Mouse (Mus musculus) liver (tissue): ENCODE results near the gene Tnfsf13.

Experiments
- DNase-seq: peaks from one replicate; pipeline ENCODE4 v3.0.0-alpha.2; 2020; ENCODE audit warnings: mixed read lengths

The Tnfsf13 gene

DNA sequence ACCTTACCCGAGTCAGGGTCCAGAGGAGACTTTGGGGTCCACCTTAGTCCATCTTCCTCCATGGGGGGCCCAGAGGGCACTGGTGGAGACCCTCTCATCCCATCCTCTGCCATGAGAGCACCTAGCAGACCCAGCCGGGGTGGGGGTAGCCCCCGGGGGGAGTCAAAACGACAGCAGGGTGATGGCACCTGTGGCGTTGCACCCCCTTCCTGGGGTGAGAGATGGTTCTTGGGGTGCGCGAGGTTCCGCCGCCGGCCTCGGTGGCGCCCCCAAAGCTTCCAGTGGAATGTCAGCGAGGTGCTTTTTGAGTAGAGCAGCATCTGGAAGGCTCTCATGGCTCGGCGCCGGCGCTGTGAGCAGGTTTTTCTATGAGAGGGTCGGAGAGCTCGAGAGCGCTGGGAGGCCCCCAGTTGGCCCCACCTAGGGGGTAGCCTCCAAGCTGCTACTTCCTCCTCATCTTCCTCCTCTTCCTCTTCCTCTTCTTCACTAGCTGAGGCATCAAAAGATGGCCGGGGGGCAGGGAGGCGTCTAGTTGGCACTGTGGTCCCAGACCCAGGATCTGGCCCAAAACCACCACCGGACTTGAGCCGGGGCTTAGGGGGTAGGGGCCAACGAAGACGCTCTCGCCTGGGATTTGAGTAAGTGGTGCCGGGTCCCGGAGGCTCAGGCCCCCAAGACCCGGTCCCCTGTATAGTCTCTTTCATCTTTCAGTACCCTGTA is 5.3 kb downstream of the Tnfsf13 start:
- DNase-seq: no peak

DNA sequence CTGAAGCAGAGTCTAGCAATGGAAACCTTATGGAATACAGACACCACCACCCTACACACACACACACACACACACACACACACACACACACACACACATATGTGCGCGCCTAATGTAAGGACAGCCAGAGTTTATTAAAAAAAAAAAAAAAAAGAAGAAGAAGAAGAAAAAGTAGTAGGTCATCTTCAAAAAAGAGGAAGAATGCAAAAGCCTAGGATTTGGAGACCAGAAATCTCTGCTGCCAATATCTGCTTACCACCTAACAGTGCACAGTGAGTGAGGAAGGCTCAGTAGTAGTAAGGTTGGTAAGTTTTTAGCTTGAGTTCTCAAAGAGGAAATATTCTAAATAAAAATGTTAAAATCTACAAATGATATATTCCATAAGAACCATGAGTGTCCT is 6.4 kb downstream of the Tnfsf13 start:
- DNase-seq: no peak

DNA sequence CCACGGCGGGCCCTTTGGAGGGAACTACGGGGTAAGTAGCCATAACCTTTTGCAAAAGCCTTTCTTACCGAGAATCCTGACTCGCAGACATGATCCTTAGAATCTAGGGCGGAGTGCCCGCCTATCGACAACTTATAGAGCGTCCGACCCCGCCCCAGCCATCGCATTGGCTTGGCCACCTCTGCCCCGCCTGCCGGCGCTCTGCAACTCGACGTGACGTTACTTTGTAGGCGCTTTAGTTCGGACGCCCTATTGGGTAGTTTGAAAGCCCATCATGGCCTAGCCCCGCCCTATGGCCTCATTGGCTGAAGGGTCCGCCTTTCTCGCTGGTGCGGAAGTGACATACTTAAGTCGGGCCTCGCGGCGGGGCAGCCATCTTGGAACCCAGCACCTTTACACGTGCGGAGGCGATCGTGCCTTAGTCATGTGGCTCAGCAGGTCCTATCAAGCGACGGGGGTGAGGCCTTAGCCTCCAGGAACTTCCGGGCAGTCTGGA is 13.3 kb downstream of the Tnfsf13 start, which contains the start of gene Eif4a1:
TSS of gene Eif4a1 (minus strand) at position 213 of the 496 bp plus-strand sequence.
- peak; percentile 100 for DNase-seq

DNA sequence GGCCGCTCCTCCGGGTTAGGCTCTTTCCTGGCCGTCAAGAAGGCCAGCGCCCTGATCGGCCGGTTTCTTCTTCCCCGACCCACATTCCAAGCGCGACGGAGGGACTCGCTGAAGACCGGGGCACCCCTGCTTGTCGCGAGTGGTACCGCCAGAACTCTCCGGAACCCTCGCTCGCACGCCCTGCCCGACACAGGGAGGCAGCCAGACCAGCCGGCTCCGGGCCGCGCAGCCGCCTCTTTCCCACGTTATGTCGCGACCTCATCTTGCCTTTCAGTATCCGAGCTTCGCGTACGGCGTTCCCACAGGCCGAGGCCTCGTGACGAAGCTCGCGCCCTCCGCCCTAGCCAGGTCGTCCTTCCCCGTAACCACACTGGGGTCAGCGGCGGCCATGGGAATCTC is 13.9 kb downstream of the Tnfsf13 start:
- DNase-seq: peak; percentile 42

DNA sequence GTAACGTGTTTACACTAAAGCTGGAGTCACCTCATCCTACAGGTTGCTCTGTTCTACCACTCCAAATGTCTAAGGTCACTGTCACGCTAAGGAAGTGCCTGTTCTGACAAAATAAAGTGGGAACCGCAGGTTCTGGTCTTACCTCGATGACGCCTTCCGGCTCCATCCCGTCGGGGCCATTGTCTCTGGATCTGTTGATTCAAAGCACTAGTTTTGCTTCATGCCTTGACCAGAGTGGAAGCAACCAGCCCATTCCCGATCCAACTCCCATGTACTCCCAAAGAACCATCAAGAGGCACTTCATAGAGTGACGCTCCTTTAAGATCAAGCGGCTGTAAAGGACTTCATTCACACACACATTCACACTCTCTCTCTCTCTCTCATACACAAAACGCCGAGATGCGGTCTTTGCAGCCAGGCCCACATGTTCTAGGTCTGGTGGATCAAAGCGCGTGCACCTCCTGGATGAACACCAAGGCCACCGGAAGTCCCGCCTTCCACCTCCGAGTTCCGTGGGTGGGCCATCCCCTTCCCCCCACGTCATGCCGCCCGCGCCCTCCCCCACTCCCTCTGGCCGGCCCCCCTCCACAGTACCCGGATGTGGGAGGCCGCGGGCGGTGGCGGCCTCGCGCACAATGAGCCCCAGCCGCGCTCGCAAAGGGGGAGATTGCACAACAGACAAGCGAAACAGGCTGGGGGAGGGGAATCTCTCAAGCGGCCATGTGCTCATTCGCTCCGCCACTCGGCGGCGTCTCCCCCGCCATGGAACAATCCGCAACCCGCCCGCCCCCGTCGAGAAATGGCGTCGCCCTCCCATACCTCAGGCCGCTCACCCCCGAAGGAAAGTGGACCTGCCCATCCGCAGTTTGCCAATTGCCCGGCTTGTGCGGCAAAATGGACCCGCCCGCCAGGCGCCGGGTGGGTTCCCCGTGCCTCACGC is 14.5 kb downstream of the Tnfsf13 start:
- DNase-seq: peak; percentile 94

DNA sequence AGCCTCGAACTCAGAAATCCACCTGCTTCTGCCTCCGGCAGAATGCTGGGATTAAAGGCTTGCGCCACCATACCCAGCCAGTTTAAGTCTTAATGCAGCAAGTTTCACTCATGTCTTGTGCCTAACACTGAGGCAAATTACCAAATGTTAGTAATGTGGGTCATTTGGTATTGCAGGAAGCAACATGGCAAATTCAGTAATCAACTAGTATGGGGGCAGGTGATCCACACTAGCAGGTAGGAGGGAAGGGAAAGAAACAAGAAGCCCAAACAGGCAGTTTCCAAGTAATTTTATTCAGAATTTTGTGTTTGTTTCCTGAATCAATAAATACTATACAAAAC is 18.9 kb downstream of the Tnfsf13 start:
- no peak for DNase-seq

DNA sequence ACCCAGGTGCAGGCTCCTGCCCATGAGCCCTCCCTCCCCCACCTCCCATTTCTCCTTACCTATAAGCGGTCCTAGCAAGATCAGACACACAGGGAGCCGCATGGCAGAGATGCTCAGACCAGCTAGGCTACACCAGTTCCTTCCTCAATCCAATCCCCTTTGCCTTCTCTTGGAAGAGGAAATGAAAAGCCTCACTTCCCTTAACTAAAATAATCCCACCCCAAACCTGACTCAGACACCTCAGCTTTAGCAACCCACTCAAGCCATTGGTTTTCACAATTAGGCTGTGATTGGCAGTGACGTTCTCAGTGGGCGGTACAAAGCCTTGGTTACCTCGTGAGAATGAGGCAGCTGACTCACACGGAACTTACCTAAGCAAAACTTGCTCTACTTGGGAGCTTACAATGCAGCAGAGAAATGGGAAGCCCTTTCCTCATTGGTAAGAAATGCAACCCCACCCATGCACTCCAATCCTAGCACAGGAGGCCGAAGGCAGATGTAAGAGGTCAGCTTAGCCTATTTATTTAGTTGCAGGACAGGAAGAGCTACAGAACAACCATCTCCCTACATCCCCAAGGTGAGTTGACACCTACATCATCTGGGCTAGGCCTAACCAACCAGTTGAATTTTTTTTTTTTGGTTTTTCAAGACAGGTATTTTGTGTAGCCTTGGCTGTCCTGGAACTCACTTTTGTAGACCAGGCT is 19.5 kb downstream of the Tnfsf13 start, which contains the start of gene Cd68:
TSS of gene Cd68 (minus strand) at position 193 of the 704 bp plus-strand sequence.
- DNase-seq: peak; percentile 57

DNA sequence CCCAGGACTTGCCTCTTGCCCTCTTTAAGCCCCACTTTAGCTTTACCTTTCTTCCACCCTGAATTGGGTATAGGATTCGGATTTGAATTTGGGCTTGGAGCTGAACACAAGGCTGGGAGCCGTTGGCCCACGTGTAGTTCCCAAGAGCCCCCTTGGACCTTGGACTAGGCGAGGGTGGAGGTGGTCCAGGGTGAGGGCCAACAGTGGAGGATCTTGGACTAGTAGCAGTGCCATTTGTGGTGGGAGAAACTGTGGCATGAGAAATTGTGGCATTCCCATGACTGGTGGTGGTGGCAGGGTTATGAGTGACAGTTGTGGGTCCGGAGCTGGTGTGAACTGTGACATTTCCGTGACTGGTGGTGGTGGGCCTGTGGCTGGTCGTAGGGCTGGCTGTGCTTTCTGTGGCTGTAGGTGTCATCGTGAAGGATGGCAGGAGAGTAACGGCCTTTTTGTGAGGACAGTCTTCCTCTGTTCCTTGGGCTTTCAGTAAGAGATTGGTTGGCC is 20.1 kb downstream of the Tnfsf13 start:
- no peak for DNase-seq

DNA sequence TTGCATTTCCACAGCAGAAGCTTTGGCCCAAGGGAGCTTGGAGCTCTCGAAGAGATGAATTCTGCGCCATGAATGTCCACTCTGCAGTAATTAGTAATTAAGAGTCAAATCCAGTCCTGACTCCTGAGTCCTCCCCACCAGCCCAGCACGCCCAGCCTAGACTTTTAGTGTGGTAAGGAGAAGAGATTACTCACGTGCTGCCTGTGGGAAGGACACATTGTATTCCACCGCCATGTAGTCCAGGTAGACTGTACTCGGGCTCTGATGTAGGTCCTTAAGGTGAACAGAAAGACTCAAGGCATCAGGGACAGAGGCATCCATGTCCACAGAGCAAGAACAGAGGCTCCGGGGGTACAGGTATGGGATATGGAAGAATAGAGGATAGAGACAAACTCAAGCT is 20.7 kb downstream of the Tnfsf13 start:
- no peak for DNase-seq

DNA sequence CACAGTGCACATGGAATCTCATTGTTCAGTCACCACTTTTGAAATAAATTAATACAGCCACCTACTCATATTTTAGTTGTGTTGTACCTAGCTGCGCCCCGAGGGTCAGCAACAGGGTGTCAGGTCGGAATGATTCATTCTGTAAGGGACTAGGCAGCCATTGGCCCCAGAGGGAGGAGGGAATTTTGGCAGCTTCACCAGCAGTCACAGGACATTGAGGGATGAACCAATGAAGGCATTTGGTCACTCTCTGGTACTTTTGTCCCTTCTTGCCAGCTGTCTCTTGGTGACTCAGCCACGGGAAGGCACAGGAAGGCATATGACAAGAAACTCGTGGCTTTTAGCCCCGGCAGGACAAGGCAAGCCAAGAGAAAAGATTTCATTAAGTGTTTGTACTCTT is 21.8 kb downstream of the Tnfsf13 start:
- no peak for DNase-seq

DNA sequence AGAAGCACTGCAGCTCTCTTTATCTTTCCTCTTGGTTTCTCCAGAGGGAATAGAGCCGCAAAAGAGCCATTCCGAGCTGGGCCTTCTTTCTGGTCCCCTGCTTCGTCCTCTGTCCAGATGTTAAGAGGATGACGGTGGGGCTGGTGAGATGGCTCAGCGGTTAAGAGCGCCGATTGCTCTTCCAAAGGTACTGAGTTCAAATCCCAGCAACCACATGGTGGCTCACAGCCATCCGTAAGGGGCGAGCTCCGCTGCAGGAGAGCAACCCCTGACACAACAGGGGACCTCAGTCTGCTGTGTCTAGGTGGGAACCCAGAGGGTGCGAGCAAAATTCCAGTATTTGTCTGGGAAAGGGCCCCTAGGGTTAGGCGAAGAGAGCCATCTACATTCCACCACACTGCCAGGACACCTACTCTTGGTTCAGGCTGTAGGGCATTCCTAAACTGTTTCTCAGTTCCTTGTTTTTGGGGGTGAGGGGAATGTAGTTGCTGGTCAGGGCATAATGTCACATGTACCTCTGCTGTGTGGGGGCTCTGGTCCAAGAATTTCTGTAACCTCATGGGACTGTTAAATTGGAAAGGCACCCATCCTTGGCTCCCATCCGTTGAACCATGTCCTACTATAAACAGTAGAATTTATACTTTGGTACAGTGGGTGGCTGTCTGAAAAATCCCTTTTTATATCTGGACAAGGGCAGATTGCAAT is 22.5 kb downstream of the Tnfsf13 start:
- no peak for DNase-seq

DNA sequence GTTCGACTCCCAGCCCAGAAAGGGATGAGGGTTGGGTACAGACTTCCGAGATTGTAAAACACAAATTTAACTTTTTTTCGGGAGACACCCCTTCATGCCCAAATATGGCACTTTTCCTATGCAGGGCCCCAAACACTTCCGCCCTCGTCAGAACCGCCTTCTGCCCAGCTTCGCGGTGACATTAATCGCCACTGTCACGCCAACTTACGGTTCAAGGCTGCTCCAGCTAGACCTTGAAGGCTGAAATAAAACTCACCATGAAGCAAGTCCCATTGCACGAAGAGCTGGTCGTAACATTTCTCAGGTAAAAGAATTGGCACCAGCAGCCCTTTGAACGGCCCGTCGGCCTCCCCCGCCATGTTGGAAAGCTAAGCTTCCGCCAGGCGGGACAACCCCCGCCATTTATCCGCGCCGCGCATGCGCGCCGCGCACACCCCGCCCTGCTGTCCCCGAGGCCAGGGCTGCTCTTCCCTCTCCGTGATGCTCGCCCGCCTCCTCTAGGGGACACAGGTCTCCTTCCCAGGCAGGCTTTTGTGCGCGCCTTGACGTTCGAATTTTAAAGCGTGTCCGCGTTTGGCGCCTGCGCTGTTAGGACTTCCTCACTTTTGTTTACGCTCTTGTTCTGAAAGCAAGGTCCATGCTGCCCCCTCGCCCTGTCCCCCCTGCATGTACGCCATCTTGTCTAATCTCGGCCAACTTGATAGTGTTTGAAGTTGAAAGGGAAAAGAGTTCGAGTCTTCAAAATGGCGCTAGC is 23.2 kb downstream of the Tnfsf13 start, which contains the start of gene Mpdu1:
TSS of gene Mpdu1 (minus strand) at position 430 of the 754 bp plus-strand sequence.
- peak; percentile 96 for DNase-seq

DNA sequence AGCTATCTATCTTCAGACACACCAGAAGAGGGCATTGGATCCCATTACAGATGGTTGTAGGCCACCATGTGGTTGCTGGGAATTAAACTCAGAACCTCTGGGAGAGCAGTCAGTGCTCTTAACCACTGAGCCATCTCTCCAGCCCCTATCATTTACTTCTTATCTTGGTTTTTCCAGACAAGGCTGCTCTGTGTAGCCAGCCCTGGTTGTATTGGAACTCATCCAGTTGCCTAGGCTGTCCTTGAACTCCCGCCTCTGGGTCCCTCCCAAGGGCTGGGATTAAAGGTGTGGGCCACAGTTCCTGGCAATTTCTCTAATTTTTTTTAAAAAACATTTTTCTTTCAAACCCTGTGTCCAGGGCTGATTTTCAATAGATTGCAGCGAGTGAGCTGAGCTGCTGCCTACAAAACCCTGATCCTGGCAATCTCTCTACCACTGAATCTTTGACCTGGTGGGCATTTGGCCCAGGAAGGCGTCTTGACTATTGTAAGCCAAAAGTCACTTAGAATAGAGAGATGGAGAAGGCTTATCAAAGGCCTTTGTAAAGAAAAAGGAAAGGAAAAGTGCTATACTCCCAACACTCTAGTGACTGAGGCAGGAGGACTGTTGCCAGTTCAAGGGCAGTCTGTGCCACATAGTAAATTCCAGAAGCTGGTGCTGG is 24.2 kb downstream of the Tnfsf13 start:
- no peak for DNase-seq

DNA sequence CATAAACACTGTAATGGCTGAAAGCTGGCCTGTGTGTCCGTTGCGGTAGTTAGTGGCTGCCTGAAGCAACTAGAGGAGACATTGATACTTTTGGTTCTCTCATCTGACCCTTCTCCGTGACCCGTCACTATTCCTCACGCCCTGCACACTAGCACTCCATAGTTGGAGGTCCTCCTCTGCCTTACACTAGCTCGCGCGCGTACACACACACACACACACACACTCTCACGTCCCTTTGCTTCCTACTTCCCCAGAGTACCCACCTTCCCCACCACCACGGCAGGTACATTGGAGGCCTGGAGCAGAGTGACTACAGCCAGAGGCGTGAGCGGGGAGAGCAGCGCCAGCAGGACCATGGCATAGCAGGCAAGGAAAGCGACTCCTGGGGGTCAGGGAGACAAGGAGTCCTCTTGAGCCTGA is 28.1 kb downstream of the Tnfsf13 start:
- no peak for DNase-seq

DNA sequence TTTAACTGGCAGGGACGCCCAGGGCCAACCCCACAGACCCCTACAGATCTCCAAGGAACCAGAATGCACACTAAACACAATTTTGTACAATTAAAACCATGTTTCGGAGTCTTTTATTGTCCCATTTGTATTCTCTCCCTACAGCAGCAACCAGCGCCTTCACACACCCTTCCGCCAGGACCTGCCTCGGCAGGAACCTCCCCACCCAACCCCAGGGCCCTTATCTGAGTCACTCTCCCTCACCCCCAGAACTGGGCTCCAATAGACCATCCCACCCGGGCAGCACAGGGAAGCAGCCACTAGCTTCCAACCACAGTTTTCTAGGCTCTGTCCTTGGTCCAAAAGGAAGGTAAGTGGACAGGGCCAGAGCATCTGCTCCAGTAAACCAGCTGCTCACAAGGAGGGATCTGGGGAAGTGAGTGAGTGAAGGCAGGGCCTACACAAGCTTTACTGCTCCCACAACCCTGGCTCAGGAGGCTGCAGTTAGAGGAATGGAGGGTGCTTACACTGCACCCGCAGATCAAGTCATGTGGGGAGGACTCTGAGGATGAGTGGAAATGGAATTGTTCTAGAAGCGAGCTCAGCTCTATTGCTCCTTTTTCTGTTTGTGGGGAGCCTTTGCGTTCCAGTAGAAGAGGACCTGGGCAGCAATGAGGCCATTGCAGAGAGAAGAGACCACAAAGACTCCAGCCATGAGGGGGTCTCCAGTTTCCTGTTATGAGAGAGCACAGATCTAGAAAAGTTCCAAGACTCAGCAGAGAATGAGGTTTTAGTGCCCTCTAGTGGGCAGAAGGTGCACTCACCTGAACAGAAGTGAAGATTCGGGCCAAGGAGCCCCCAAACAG is 28.7 kb downstream of the Tnfsf13 start:
- DNase-seq: peak; percentile 59

DNA sequence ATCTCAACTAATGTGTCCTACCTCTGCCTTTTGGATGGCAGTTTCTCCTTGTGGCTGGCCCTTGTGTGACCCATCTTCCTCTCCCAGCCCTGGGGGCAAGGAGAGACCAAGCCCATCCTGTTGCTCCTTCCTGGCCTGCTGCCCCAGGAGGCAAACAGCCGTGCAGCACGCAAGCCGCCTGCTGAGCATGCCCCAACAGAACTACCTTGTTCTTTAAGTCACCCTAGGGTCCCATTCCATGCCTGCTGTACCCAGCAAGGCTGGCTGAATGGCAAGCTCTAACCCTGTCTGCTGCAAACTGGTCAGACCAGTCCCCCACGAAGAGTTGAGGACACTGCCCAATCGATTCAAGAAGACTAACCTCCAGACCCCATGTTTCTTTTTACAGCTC is 29.5 kb downstream of the Tnfsf13 start:
- DNase-seq: no peak

DNA sequence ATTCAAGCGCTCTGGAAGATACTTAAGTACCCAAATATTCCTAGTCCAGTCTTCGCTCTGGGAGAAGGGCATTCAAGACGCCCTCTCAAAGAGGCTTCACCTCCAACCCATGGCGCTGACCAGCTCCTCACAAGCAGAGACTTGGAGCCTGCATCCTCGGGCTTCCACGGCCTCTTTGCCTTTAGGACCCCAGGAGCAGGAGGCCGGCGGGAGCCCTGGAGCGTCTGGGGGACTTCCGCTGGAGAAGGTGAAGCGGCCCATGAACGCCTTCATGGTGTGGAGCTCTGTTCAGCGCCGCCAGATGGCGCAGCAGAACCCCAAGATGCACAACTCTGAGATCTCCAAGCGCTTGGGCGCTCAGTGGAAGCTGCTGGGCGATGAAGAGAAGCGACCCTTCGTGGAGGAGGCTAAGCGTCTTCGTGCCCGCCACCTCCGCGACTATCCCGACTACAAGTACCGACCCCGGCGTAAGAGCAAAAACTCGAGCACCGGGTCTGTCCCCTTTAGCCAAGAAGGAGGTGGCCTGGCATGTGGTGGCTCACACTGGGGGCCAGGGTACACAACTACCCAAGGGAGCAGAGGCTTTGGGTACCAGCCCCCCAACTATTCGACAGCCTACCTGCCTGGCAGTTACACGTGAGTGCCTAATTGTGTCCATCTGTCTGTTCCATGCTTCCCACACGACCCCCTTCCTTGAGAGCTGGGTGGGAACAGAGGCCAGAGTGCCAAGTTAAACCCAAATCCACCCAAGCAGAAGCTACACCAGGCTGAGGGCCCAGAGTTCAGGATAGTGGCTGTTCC is 30.1 kb downstream of the Tnfsf13 start, which contains the start of gene Sox15:
TSS of gene Sox15 (plus strand) at position 51 of the 801 bp plus-strand sequence.
- peak; percentile 73 for DNase-seq

DNA sequence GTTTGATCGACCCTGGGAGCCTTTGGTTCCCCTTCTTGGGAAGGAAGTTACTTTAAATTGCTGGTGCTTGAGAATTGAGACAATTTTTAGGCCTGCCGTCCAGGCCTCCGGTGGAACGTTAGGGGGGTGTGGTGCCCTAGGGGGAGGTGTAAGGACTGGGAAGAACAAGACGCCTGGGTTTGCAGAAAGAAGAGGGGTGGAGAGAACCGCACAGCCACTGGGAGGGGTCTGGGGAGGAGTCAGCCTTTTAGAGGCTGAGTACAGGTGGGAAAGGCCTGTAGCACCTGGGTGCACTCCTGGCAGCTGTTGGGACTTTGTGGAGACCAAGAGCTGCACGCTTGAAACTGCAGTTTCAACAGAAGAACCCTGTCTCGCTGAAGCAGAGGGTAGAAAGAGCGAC is 30.8 kb downstream of the Tnfsf13 start:
- no peak for DNase-seq

DNA sequence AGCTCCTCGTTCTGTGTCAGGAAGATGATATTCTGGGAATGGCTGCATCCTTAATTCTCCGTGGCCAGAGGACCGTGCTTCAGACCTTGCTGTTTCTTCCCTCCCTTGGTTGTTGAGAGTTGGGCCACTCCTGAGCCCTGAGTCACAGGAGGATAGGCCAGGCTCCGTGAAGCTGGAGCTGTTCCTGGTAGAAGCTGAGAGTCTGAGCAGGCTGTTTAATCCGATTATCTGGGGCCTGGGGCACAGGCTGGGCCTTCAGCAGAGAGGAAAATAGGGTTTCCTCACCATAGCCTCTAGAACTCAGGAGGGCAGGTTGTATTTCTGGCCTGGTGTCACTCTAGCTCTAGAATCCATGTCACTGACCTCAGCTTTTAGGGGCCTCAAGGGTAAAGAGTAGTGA is 32.2 kb downstream of the Tnfsf13 start:
- DNase-seq: no peak
